Mouse (Mus musculus) forebrain, embryonic 16.5 days (tissue): ENCODE results near the gene Zfp617. TPM values are rescaled to one million over a fixed set of nuclear protein-coding genes. Genes with fewer than 3 reads are reported as not detected.

Experiments
- ATAC-seq: fragments of 200-750 bp; cut with Nextera tagmentation; 2 replicates; pipeline ENCODE4 v1.8.0; 2017; ENCODE audit warnings: mild to moderate bottlenecking, moderate library complexity
- H3K27ac ChIP-seq: fragments of 300-500 bp; sonication (generic); 2 replicates; pipeline ENCODE4 v1.5.1; 2014; ENCODE audit warnings: low read length, control low read depth
- H3K27me3 ChIP-seq: fragments of 300-500 bp; sonication (generic); replicated peaks from 2 replicates; pipeline ENCODE4 v1.6.1; 2014; ENCODE audit warnings: low read length; ENCODE audit not compliant: control insufficient read depth, insufficient read depth
- H3K36me3 ChIP-seq: fragments of 300-500 bp; sonication (generic); 2 replicates; pipeline ENCODE4 v1.6.1; 2014; ENCODE audit not compliant: control insufficient read depth, insufficient read depth
- H3K4me1 ChIP-seq: fragments of 300-500 bp; sonication (generic); replicated peaks from 2 replicates; pipeline ENCODE4 v1.6.1; 2014; ENCODE audit warnings: low read length; ENCODE audit not compliant: control insufficient read depth, insufficient read depth
- H3K4me2 ChIP-seq: fragments of 300-500 bp; sonication (generic); 2 replicates; pipeline ENCODE4 v1.6.1; 2014; ENCODE audit warnings: mild to moderate bottlenecking, low read length, control low read depth
- H3K4me3 ChIP-seq: fragments of 300-500 bp; sonication (generic); replicated peaks from 2 replicates; pipeline ENCODE4 v1.5.1; 2014; ENCODE audit warnings: mild to moderate bottlenecking, low read length, control low read depth
- H3K9ac ChIP-seq: fragments of 300-500 bp; sonication (generic); replicated peaks from 2 replicates; pipeline ENCODE4 v1.6.1; 2014; ENCODE audit warnings: low read depth, low read length, control low read depth
- H3K9me3 ChIP-seq: fragments of 300-500 bp; sonication (generic); 2 replicates; pipeline ENCODE4 v1.6.1; 2016; ENCODE audit warnings: low read length; ENCODE audit not compliant: control insufficient read depth
- WGBS: fragments of 180-500 bp; shearing (Covaris S2); extraction: QIAGEN DNeasy Blood & Tissue Kit; methylation state at CpG from one replicate; pipeline ENCODE4 v1.1.7; 2014; 5-methylcytosine and 5-hydroxymethylcytosine counted together
- polyA plus RNA-seq: library from polyadenylated mRNA; unstranded; fragments of >200 nt; fragmentation: Nextera tagmentation; extraction: Ambion mirVana; gene quantifications from 2 replicates; pipeline ENCODE4 v1.2.1, GENCODE M21; 2015

Zfp617 gene
- polyA plus RNA-seq, 1 experiment from 2014 or later, result 33.5 TPM

DNA sequence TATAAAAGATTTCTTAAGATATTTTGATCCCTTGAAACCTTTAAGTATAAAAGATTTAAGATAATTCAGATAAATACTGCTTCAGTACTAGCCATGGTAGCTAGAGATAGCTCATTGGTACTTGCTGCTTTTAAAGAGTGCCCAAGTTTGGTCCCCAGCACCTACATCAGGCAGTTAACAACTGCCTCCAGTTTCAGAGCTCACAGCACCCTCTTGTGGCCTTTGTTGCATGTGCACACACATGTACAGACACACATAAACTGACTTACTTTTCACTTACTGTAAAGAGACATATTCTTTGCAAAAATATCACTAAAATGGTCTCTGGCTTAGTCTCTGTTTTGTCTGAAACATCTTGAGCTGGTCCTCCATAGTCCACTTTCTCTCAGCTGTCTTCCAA, 58.0 kb downstream of the Zfp617 start:
- Histone ChIP-seq H3K27me3 (no peaks in the 10 kb centered on the region), H3K4me1 (no peaks in the 10 kb centered on the region), H3K36me3 (peaks cover 32% of the 10 kb centered on the region), H3K4me2 (no peak overlapping the region), H3K9me3 (peaks cover 11% of the 10 kb centered on the region), H3K9ac (no peak overlapping the region), H3K27ac (no peak overlapping the region), H3K4me3 (no peak overlapping the region)
- ATAC-seq, result no peak

GRCm38 (mm10) chr8:71967261-71967660, 58.8 kb downstream of the Zfp617 start:
- ATAC-seq, result no peak
- no peak overlapping the region for H3K4me2 ChIP-seq
- 99% methylated on average over 5 of the region's 5 CpGs for WGBS
- peaks cover 32% of the 10 kb centered on the region for H3K36me3 ChIP-seq
- no peak overlapping the region for H3K9ac ChIP-seq
- no peaks in the 10 kb centered on the region for H3K27me3 ChIP-seq
- no peaks in the 10 kb centered on the region for H3K4me1 ChIP-seq
- H3K27ac ChIP-seq, result no peak overlapping the region
- H3K4me3 ChIP-seq, result no peak overlapping the region
- H3K9me3 ChIP-seq, result peaks cover 11% of the 10 kb centered on the region

- no peak for ATAC-seq
- H3K4me2 ChIP-seq, result no peak overlapping the region
- H3K27me3 ChIP-seq, result no peaks in the 10 kb centered on the region
- no peak overlapping the region for H3K4me3 ChIP-seq
- H3K36me3 ChIP-seq, result peaks cover 32% of the 10 kb centered on the region
- WGBS, result 77% methylated on average over 6 of the region's 6 CpGs
- H3K9ac ChIP-seq, result no peak overlapping the region
- H3K27ac ChIP-seq, result no peak overlapping the region
- no peaks in the 10 kb centered on the region for H3K4me1 ChIP-seq
- H3K9me3 ChIP-seq, result peaks cover 11% of the 10 kb centered on the region
These were observed 59.7 kb downstream of the Zfp617 start for GRCm38 (mm10) chr8:71968100-71968499.

- 74% methylated on average over 6 of the region's 6 CpGs for WGBS
- Histone ChIP-seq H3K4me1 (no peaks in the 10 kb centered on the region), H3K9ac (no peak overlapping the region), H3K36me3 (peaks cover 32% of the 10 kb centered on the region), H3K4me2 (no peak overlapping the region), H3K4me3 (no peak overlapping the region), H3K27me3 (no peaks in the 10 kb centered on the region), H3K9me3 (peaks cover 11% of the 10 kb centered on the region), H3K27ac (no peak overlapping the region)
- ATAC-seq, result no peak
These were observed 60.2 kb downstream of the Zfp617 start for GRCm38 (mm10) chr8:71968636-71969035.

DNA sequence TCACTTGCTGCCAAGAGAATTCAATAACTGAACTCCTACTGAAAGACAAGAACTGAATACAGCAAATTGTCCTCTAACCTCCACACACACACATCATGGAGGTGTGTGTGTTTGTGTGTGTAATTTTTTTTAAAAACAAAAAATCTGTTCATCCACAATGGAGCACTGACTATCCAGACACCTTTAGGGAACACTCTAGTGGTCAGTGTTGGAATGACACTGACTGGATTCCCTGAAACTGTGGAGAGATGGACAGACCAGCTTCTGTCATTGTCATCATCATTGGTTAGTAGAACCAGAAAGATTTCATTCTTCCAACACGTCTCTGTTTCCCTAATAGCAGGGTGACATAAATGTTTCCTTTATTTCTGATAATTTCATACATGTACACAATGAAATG, 63.5 kb downstream of the Zfp617 start:
- ATAC-seq, result no peak
- H3K27me3 ChIP-seq, result no peaks in the 10 kb centered on the region
- no peak overlapping the region for H3K4me2 ChIP-seq
- H3K9me3 ChIP-seq, result peaks cover 5% of the 10 kb centered on the region
- H3K4me1 ChIP-seq, result no peaks in the 10 kb centered on the region
- 72% methylated on average over 1 of the region's 1 CpGs for WGBS
- H3K27ac ChIP-seq, result no peak overlapping the region
- H3K36me3 ChIP-seq, result peaks cover 18% of the 10 kb centered on the region
- no peak overlapping the region for H3K9ac ChIP-seq
- no peak overlapping the region for H3K4me3 ChIP-seq

DNA sequence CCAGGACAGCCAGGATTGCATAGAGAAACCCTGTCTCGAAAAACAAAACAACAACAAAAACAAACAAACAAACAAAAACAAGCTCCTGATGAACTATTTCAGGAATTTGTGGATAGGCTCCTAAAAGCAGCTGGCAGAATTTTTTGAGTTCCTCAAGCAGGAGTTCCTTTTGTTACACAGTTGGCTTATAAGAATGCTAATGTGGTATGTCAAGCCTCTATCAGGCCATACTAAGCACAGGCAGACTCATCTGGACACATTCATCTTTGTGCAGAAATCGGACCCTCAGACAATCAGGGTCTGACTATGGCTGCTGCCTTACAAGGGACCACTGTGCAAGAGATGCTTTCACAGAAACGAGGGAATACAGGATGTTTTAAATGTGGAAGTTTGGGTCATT, 65.8 kb downstream of the Zfp617 start:
- Histone ChIP-seq H3K4me1 (no peaks in the 10 kb centered on the region), H3K27me3 (no peaks in the 10 kb centered on the region), H3K27ac (no peak overlapping the region), H3K36me3 (no peaks in the 10 kb centered on the region), H3K4me2 (no peak overlapping the region), H3K9me3 (no peaks in the 10 kb centered on the region), H3K9ac (no peak overlapping the region), H3K4me3 (no peak overlapping the region)
- ATAC-seq, result no peak
- WGBS, result 82% methylated on average over 3 of the region's 3 CpGs

DNA sequence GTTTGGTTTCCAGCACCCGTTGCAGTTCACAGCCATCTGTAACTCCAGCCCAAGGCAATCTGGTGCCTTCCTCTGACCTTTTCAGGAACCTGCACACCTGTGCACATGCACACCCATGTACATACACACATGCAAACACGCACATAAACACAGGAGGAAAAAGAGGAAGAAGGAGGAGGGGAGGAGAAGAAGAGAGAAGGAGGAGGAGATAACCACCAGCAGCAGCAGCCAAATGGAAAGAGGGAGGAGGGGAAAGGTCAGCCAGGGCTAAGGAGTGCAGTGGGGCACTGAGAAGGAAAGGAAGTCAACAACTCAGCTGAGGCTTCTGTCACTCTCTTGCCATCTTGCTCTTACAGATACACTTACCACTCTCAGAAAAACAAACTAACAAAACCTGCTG, 72.6 kb downstream of the Zfp617 start:
- Histone ChIP-seq H3K4me2 (no peak overlapping the region), H3K27me3 (no peaks in the 10 kb centered on the region), H3K4me3 (no peak overlapping the region), H3K36me3 (no peaks in the 10 kb centered on the region), H3K9me3 (no peaks in the 10 kb centered on the region), H3K9ac (no peak overlapping the region), H3K27ac (no peak overlapping the region), H3K4me1 (no peaks in the 10 kb centered on the region)
- no peak for ATAC-seq
- WGBS, result 78% methylated on average over 2 of the region's 2 CpGs

DNA sequence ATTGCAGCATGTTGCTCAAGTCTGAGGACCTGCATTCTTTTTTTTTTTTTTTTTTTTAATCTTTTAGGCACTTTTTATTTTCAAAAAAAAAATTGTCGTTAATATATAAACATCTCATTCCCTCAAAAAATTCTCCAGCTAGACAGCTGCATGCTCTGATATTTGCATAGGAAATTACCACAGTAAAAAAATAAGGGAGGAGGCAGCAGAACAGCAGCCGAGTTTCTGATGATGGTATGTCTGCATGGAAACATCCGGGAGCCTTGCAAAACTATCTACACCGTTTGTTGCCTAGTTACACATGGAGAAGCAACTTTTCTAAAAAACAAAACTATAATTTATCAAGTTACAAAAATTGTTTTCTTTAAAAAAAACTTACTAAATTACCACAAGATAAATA, 73.0 kb downstream of the Zfp617 start:
- 82% methylated on average over 4 of the region's 4 CpGs for WGBS
- no peaks in the 10 kb centered on the region for H3K4me1 ChIP-seq
- H3K9ac ChIP-seq, result no peak overlapping the region
- H3K27ac ChIP-seq, result no peak overlapping the region
- H3K27me3 ChIP-seq, result no peaks in the 10 kb centered on the region
- H3K4me3 ChIP-seq, result no peak overlapping the region
- no peaks in the 10 kb centered on the region for H3K36me3 ChIP-seq
- H3K4me2 ChIP-seq, result no peak overlapping the region
- no peak for ATAC-seq
- H3K9me3 ChIP-seq, result no peaks in the 10 kb centered on the region

Other genes with a start within 250 kb of the Zfp617 start
- gene Unc13a, start 236.9 kb upstream of the Zfp617 start, polyA plus RNA-seq, result 23.1 and 33.6 TPM in 2 replicates
- gene Jak3, start 232.3 kb upstream of the Zfp617 start, polyA plus RNA-seq, result 3.4 and 4.1 TPM in 2 replicates
- not detected in 2 replicates for gene Insl3, start 219.4 kb upstream of the Zfp617 start, polyA plus RNA-seq
- gene B3gnt3, start 206.8 kb upstream of the Zfp617 start, polyA plus RNA-seq, result 0.58 and 0.68 TPM in 2 replicates
- gene Fcho1, start 182.9 kb upstream of the Zfp617 start, polyA plus RNA-seq, result 72.4 and 100 TPM in 2 replicates
- gene Zfp709, start 26.6 kb upstream of the Zfp617 start, polyA plus RNA-seq, result 8.7 and 8.9 TPM in 2 replicates
- 21.2 and 22.9 TPM in 2 replicates for gene Zfp882, start within 50 bp of the Zfp617 start, polyA plus RNA-seq
- 22.6 and 23.9 TPM in 2 replicates for gene Zfp961, start 42.4 kb downstream of the Zfp617 start, polyA plus RNA-seq
- gene Cyp4f18, start 101.0 kb downstream of the Zfp617 start, polyA plus RNA-seq, result 0.34 and 0.79 TPM in 2 replicates
- gene Olfr372, start 132.6 kb downstream of the Zfp617 start, polyA plus RNA-seq, result not detected in 2 replicates
- gene Olfr373, start 174.5 kb downstream of the Zfp617 start, polyA plus RNA-seq, result not detected in 2 replicates
- gene Olfr374, start 198.4 kb downstream of the Zfp617 start, polyA plus RNA-seq, result not detected in 2 replicates
- gene Tpm4, start 226.3 kb downstream of the Zfp617 start, polyA plus RNA-seq, result 214 and 253 TPM in 2 replicates